Mouse (Mus musculus) liver, embryonic 14.5 days (tissue): ENCODE measurements around the gene Tex2.

Source experiments
- CTCF ChIP-seq: IDR thresholded peaks from 2 replicates; pipeline ENCODE4 v1.5.1; 2016; ENCODE audit warnings: antibody characterized with exemption, low read depth, control low read depth
- EP300 ChIP-seq: IDR thresholded peaks from 2 replicates; pipeline ENCODE4 v1.6.1; 2016; ENCODE audit warnings: antibody characterized with exemption, low read depth

DNA sequence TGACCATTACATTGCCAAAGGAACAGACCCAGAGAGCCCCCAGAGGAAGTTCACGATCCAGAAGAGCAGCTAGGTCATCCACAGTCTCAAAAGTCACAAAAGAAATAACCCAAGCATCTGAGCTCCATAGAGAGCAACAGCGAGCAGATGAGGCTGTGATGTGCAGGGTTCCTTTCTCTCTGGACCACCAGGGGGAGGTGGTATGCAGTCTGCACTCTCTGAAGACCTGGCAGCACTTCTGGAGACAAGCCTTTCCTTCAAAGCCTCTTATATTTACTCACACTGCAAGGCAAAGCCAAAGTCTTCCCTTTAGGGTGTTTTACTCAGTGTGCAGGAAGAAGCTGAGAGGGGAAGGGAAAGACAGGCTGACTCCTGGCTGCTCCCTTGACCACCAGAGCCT lies 100.1 kb downstream of the Tex2 start:
- TF ChIP-seq CTCF (peak; percentile 69), EP300 (no peak)
